Mouse (Mus musculus): ENCODE measurements at regions not wholly inside any gene's neighbourhood (a gene's known extent, or its start where the extent isn't known, plus 50 kb on each side); places are given as distances from the start of the nearest gene placed in this dataset.

- ATAC-seq (ENCODE audit: low FRiP score): peak; percentile 52
- H3K4me1 ChIP-seq (replicated peaks): no peaks in the 10 kb centered on the region
- H3K9me3 ChIP-seq: no peaks in the 10 kb centered on the region
- H3K4me2 ChIP-seq: no peak overlapping the region
- no peak overlapping the region for H3K27ac ChIP-seq
- no peak overlapping the region for H3K4me3 ChIP-seq
- H3K36me3 ChIP-seq: no peaks in the 10 kb centered on the region
- H3K9ac ChIP-seq: no peak overlapping the region
- WGBS: 57% methylated on average over 8 of the region's 8 CpGs
- 0 out of 2 replicates have a peak, but pooled peaks cover 7% of the 10 kb centered on the region for H3K27me3 ChIP-seq
Observed at GRCm38 (mm10) chrX:163452971-163453532, 96.4 kb downstream of the Grpr start.

DNA sequence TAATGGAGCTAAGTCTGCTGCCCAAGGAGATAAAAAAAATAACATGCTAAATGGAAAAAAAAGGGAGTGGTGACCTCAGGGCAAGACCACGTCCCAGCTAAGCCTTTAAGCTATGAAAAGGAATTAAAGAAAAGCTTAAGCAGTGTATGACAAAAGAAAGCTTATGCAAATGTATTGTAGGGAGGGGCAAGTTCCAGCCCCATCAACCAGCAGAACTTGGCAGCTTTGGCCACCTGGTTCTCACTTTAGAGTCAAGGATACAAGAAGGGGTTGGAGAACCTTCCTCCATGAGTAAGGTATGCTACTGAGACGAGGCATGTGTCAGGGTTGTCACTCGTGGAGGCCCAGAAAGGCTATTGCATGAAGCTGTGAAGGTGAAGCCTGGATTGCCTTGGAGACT is 143.9 kb downstream of the Grpr start:
- Histone ChIP-seq H3K4me1 (replicated peaks) (no peaks in the 10 kb centered on the region), H3K9me3 (no peaks in the 10 kb centered on the region), H3K27me3 (no peaks in the 10 kb centered on the region), H3K36me3 (no peaks in the 10 kb centered on the region), H3K4me2 (no peak overlapping the region), H3K4me3 (no peak overlapping the region), H3K9ac (no peak overlapping the region), H3K27ac (no peak overlapping the region)
- ATAC-seq (ENCODE audit: low FRiP score): no peak
- 55% methylated on average over 3 of the region's 3 CpGs for WGBS

GRCm38 (mm10) chrX:163386380-163386779 is 163.1 kb downstream of the Grpr start:
- H3K9ac ChIP-seq: no peak overlapping the region
- ATAC-seq (ENCODE audit: low FRiP score): no peak
- H3K4me2 ChIP-seq: no peak overlapping the region
- H3K27ac ChIP-seq: no peak overlapping the region
- H3K9me3 ChIP-seq: no peaks in the 10 kb centered on the region
- 86% methylated on average over 2 of the region's 2 CpGs for WGBS
- H3K4me3 ChIP-seq: no peak overlapping the region
- H3K4me1 ChIP-seq (replicated peaks): no peaks in the 10 kb centered on the region
- H3K36me3 ChIP-seq: no peaks in the 10 kb centered on the region
- H3K27me3 ChIP-seq: 0 out of 2 replicates have a peak, but pooled peaks cover 5% of the 10 kb centered on the region
